Mouse (Mus musculus): ENCODE results near the gene Dtx4. TPM values are rescaled to one million over a fixed set of nuclear protein-coding genes. Genes with fewer than 3 reads are reported as not detected.

Gene Dtx4
- total RNA-seq, 2 experiments from 2014 or later, result 32.1 to 33.4 TPM

- no peak for DNase-seq (ENCODE audit: low spot score in 2 of 2)
Observed at GRCm38 (mm10) chr19:12421680-12422079, 79.6 kb downstream of the Dtx4 start.

DNA sequence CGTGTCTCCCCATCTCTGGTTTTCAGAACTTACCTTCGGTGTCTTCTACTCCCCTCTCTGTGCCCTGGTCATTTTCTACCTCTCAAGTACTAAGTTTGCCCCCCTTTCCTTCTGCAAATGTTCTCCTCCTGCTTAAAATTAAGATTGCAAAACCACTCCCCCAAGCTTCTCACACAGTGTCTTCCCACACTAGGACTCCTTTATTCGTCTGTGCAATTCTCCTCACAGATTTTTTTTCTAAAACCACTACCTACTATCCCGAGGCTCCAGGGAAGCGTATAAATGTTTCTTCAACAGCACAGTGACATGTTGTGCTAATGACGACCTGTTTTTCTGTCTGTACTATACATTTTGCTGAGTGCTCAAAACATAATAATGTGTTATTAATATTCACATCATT, 80.7 kb downstream of the Dtx4 start:
- no peak for DNase-seq (ENCODE audit: low spot score in 2 of 2)

DNA sequence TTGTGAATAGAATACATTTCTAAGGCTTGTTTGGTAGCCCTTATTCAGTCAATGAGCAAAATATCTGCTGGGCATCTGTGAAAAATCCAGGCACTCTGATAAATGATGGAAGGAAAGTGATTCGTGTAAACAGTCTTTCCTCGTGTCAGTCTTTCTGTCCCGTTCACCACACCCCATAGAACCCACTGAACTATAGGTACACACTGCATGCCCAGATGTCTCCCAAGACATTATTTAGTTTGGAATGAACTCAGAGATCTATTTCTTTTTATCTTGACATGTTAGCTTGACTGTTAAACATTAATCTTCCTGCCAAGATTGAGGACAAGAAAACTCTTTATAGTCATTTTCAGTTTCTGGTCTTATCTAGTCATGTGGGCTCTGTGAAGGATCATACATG, 82.9 kb downstream of the Dtx4 start:
- DNase-seq (ENCODE audit: low spot score in 2 of 2), result no peak

DNA sequence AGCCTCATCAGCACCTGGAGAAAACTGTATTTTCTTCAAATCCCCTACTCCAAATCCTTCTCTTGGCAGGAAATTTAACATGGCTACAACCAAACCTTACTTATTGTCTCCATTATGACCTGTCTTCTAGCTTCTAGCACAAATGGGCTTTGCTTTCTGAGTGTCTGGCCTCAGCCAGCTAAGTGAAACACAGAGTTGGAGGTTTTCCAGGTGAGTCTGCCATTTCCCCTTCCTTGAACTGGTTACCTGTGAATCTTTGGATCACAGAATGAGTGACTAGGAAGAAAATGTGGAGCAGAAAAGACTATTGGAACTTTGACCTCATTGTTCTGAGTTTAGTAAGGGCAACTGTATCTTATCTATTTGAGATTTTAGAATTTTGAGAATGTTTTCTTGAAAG, 83.9 kb downstream of the Dtx4 start, which contains the start of gene Olfr1441:
TSS of gene Olfr1441 (plus strand) at position 73 of the 400 bp plus-strand sequence.
- no peak for DNase-seq (ENCODE audit: low spot score in 2 of 2)

Other genes with a start within 250 kb of the Dtx4 start
- gene Olfr235, start 240.4 kb downstream of the Dtx4 start, total RNA-seq (2021), result not detected
- not detected for gene Olfr1434, start 221.6 kb downstream of the Dtx4 start, total RNA-seq (2021)
- gene Olfr1436, start 202.3 kb downstream of the Dtx4 start, total RNA-seq (2021), result not detected
- not detected for gene Olfr1437, start 176.4 kb downstream of the Dtx4 start, total RNA-seq (2021)
- gene Olfr1438-ps1, start 165.5 kb downstream of the Dtx4 start, total RNA-seq (2021), result not detected
- not detected for gene Olfr1440, start 114.2 kb downstream of the Dtx4 start, total RNA-seq (2021)
- gene Olfr1441, start 84.0 kb downstream of the Dtx4 start, total RNA-seq (2021), result not detected
- not detected for gene Pfpl, start 73.5 kb downstream of the Dtx4 start, total RNA-seq (2021)
- gene Mpeg1, start 40.7 kb downstream of the Dtx4 start, total RNA-seq (2021), result 10 to 100 TPM; 22.3 to 23.5 TPM
- 10 to 100 TPM; 13.3 to 16.9 TPM for gene Fam111a, start 44.3 kb upstream of the Dtx4 start, total RNA-seq (2021)
- gene Gm4952, start 98.5 kb upstream of the Dtx4 start, total RNA-seq (2021), result 10 to 100 TPM in 1 of 2 experiments, under 1 TPM in 1; 0.31 to 14.1 TPM
- gene Glyat, start 131.9 kb upstream of the Dtx4 start, total RNA-seq (2021), result 1 to 10 TPM; 1.7 to 6.2 TPM
- gene Olfr1442, start 169.0 kb upstream of the Dtx4 start, total RNA-seq (2021), result not detected
- gene Olfr1443, start 176.7 kb upstream of the Dtx4 start, total RNA-seq (2021), result not detected
- gene Keg1, start 194.3 kb upstream of the Dtx4 start, total RNA-seq (2021), result 10 to 100 TPM in 1 of 2 experiments, 1 to 10 TPM in 1; 2.1 to 11.5 TPM